Mouse (Mus musculus): ENCODE measurements around the gene Ptpa. TPM values are rescaled to one million over a fixed set of nuclear protein-coding genes. Genes with fewer than 3 reads are reported as not detected.
A peak's percentile ranks its signal among the peaks of the same experiment; 100 is the strongest.

Ptpa gene
- total RNA-seq, 2 experiments from 2014 or later: 143 to 147 TPM

DNA sequence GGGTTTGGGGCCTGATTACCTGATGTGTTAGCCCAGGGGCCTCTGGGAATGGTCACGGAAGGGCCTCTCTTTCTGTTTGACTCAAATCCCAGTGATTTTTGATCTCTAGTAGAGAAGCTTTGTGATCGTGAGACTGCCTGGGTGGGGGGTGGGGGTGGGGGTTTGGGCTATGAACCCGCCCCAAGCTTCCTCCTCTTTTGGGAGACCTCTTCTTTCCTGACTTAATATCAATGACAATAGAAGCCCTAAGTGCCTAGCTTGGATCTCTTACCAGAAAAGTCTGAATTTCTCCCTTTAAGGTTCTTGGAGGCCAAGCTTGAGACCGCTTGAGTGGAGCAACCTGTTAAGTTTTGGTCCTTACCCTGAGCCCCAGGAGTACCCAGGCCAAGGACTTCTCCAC, 58.9 kb downstream of the Ptpa start:
- intact Hi-C loops (cut with DNase I): loop anchor here (5.0 kb wide), 4 partner anchors 73 to 243 kb away; no protein-coding TSS in a partner anchor
- no peak for DNase-seq (ENCODE audit: low spot score in 2 of 2)

GRCm38 (mm10) chr2:30475457-30475856, 59.6 kb downstream of the Ptpa start:
- no peak for DNase-seq (ENCODE audit: low spot score in 2 of 2)
- intact Hi-C loops (cut with DNase I): no loop called here

DNA sequence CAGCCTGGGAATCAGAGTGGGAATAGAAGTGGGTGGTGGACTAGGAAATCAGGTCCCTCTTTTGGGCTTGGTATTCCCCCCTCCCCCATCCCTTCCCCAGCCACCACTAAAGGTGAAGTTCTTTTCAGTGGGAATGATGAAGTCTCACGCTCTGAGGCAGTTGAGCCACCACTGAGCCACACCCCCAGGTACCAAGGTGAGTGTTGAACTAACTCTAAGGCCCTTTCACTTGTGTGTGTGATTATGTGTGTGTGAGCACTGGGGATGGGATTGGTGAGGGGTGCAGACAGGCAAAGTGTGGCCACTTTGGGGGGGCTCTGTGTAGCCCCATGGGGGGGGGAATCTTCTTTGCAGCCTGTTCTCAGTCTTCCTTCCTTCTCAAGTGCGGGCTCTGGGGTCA, 60.4 kb downstream of the Ptpa start:
- DNase-seq (ENCODE audit: low spot score in 2 of 2): no peak
- intact Hi-C loops (cut with DNase I): no loop called here

- intact Hi-C loops (cut with DNase I): no loop called here
- no peak for DNase-seq (ENCODE audit: low spot score in 2 of 2)
Observed at GRCm38 (mm10) chr2:30478526-30478925, 62.7 kb downstream of the Ptpa start.

DNA sequence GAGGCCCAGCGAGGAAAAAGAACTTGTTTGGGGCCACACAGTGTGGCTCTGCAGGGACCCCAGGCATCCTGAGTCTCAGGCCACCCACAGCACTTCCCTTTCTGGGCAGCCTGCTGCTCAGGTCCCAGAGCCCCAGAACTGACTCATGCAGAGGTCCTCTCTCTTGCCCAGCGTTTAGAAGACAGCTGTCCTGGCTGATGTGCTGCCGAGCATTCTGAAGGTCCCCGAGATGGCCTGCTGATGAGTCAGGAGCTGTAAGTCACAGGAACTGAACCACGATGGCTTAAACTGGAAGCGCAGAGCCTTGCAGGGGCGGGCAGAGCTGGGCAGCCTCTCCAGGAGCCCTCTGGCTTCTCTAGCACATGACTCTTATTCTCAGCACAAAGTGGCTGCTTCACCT, 71.8 kb downstream of the Ptpa start:
- no peak for DNase-seq (ENCODE audit: low spot score in 2 of 2)
- intact Hi-C loops (cut with DNase I): no loop called here

DNA sequence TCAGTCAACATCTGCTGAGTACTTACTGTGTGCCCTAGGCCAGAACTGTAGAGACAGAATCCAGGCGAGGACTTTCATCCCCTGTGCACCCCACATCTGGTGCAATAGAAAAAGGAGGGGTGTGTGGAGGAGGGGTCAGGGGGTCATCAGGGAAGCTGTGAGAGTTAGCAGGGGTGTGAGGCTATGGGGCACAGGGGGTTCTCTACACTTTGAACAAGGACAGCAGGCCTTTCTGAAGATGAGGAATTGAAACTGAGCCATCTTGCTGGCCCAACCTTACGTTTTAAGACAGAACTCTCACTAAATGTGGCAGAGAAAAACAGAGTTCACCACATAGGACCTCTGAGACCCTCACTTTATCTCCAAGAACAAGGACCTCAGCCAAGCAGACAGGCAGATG, 74.5 kb downstream of the Ptpa start:
- intact Hi-C loops (cut with DNase I): no loop called here
- no peak for DNase-seq (ENCODE audit: low spot score in 2 of 2)

DNA sequence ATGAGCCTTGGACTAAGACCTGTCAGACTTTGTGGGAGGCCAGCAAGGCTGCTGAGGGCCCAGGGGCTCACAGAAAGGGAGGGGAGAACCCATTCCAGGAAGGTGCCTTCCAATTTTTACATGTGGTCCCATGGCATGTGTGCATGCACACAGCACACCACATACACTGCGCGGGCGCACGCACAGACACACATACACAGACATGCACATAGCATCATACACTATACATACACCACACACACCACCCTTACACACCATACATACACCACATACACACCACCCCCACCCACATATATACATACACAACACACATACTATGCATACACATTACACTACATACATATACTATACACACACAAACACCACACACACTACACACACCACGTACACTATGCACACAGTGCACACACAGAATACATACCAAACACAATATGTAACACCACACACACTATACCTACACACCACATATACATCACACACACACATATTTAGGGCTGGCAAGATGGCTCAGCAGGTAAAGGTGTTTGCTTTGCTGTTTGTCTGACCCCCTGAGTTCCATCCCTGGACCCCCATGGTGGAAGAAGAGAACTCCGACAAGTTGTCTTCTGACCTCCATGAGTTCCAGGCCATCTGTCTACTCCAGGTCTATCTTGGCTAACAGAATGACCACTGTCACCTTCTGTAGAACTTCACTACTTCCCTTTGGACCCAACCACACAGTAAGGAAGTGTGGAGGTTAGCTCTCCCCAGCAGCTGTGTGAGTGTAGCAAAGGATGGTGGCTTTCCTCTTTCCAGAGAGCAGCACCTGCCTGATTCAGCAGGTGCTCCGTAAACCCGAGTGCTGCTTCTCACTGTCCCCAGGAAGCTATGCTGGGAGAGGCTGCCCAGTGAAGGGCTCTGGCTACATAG, 79.4 kb downstream of the Ptpa start:
- intact Hi-C loops (cut with DNase I): no loop called here
- no peak for DNase-seq (ENCODE audit: low spot score in 2 of 2)

- intact Hi-C loops (cut with DNase I): no loop called here
Observed at GRCm38 (mm10) chr2:30495909-30496861, 80.3 kb downstream of the Ptpa start.

More at GRCm38 (mm10) chr2:30495909-30496861, 80.3 kb downstream of the Ptpa start:
- peak; percentile 54 to 59 for DNase-seq (ENCODE audit: low spot score in 2 of 2)

Small RNAs within 50 kb of the gene (microRNA-seq; reads per million reads assigned to microRNA genes)
- gene Gm47292: 0 reads per million in 2 experiments

Other genes with a start within 250 kb of the Ptpa start
- 10 to 100 TPM; 23.0 to 27.5 TPM for gene Endog, start 244.5 kb upstream of the Ptpa start, total RNA-seq (2021)
- gene Spout1, start 237.6 kb upstream of the Ptpa start, total RNA-seq (2021): 10 to 100 TPM; 36.3 to 37.0 TPM
- gene Kyat1, start 210.2 kb upstream of the Ptpa start, total RNA-seq (2021): 10 to 100 TPM; 15.2 to 15.5 TPM
- gene Lrrc8a, start 178.3 kb upstream of the Ptpa start, total RNA-seq (2021): 10 to 100 TPM; 53.7 to 59.5 TPM
- 1 to 10 TPM; 7.2 to 9.7 TPM for gene Gm28035, start 175.5 kb upstream of the Ptpa start, total RNA-seq (2021)
- gene Phyhd1, start 149.8 kb upstream of the Ptpa start, total RNA-seq (2021): 10 to 100 TPM; 14.1 to 25.7 TPM
- gene Gm28038, start 135.0 kb upstream of the Ptpa start, total RNA-seq (2021): not detected
- 10 to 100 TPM; 25.8 to 29.2 TPM for gene Dolk, start 129.7 kb upstream of the Ptpa start, total RNA-seq (2021)
- gene Nup188, start 129.6 kb upstream of the Ptpa start, total RNA-seq (2021): 10 to 100 TPM; 20.2 to 20.9 TPM
- 100 to 1,000 TPM; 276 to 278 TPM for gene Sh3glb2, start 56.7 kb upstream of the Ptpa start, total RNA-seq (2021)
- gene Miga2, start 51.8 kb upstream of the Ptpa start, total RNA-seq (2021): 100 to 1,000 TPM; 102 to 110 TPM
- 10 to 100 TPM; 23.9 to 30.9 TPM for gene Dolpp1, start 23.8 kb upstream of the Ptpa start, total RNA-seq (2021)
- gene Crat, start 226 bp upstream of the Ptpa start, total RNA-seq (2021): 10 to 100 TPM; 45.5 to 47.1 TPM
- 10 to 100 TPM; 12.7 to 15.1 TPM for gene Ier5l, start 58.2 kb downstream of the Ptpa start, total RNA-seq (2021)
- 1 to 10 TPM; 3.4 to 4.5 TPM for gene Cstad, start 179.0 kb downstream of the Ptpa start, total RNA-seq (2021)

All from left cerebral cortex, postnatal 14 days (tissue).